In genomic region chr13:65175734-65176471, GRCm38 (mm10) we compare ENCODE assay signal across 8 mouse cellular contexts. TPM values are rescaled to one million over a fixed set of nuclear protein-coding genes. Genes with fewer than 3 reads are reported as not detected.
DNase-seq lines count a peak whose midpoint lies in the region; ATAC-seq and TF ChIP-seq lines count a peak whose summit lies in the region.

No protein-coding gene starts in this region.

- H3K9me3 ChIP-seq in hindbrain, embryonic 14.5 days (ENCODE audit: control insufficient read depth, low read length) = no peaks in the 10 kb centered on the region
- H3K9me3 ChIP-seq in megakaryocyte, embryonic 14.5 days = no peaks in the 10 kb centered on the region

- H3K4me3 ChIP-seq in gastrocnemius, adult 2 months = peak overlapping the region; percentile 39; the same call in 1 of the 2 replicates
- peak overlapping the region; percentile 41 for H3K4me3 ChIP-seq in hindbrain, embryonic 14.5 days (replicated peaks; ENCODE audit: low read length)
- H3K4me3 ChIP-seq in megakaryocyte, embryonic 14.5 days (replicated peaks) = peak overlapping the region; percentile 91

- ATAC-seq in erythroblast, adult 5-6 weeks (replicated peaks; ENCODE audit: low FRiP score, poor library complexity, severe bottlenecking) = 0 out of 2 replicates have a peak, but pooled peaks have one; percentile 39
- peak; percentile 79 for ATAC-seq in hindbrain, embryonic 14.5 days (ENCODE audit: low FRiP score)

- WGBS in hindbrain, embryonic 14.5 days = 21% methylated on average over 46 of the region's 46 CpGs

- H3K4me2 ChIP-seq in hindbrain, embryonic 14.5 days (replicated peaks) = peak overlapping the region; percentile 65

- no peaks in the 10 kb centered on the region for H3K4me1 ChIP-seq in hindbrain, embryonic 14.5 days (replicated peaks; ENCODE audit: control insufficient read depth, insufficient read depth, low read length)
- H3K4me1 ChIP-seq in megakaryocyte, embryonic 14.5 days = peaks cover 12% of the 10 kb centered on the region

- H3K36me3 ChIP-seq in hindbrain, embryonic 14.5 days (replicated peaks; ENCODE audit: control insufficient read depth, insufficient read depth) = no peaks in the 10 kb centered on the region
- no peaks in the 10 kb centered on the region for H3K36me3 ChIP-seq in megakaryocyte, embryonic 14.5 days (replicated peaks; ENCODE audit: low read length)

- peak; percentile 18 for DNase-seq in gastrocnemius, adult 2 months
- DNase-seq in gastrocnemius, postnatal 25 days = no peak
- DNase-seq in adrenal gland, postnatal 25 days = peak; percentile 45
- peak; percentile 75 for DNase-seq in hindbrain, embryonic 14.5 days (ENCODE audit: low spot score)
- DNase-seq in layer of hippocampus, postnatal 36 days = peak; percentile 2 to 3
- DNase-seq in skeletal muscle tissue, adult 2 months (ENCODE audit: low read depth, low spot score) = peak; percentile 3

- TF ChIP-seq CTCF in gastrocnemius, adult 2 months (IDR thresholded peaks at IDR 0.05) = peak; percentile 67

- intact Hi-C loops in gastrocnemius, adult 2 months (cut with DNase I) = no loop called here

- no peak overlapping the region for H3K27ac ChIP-seq in gastrocnemius, adult 2 months
- no peak overlapping the region for H3K27ac ChIP-seq in hindbrain, embryonic 14.5 days

- no peaks in the 10 kb centered on the region for H3K27me3 ChIP-seq in hindbrain, embryonic 14.5 days (ENCODE audit: control insufficient read depth, insufficient read depth, low read length)
- H3K27me3 ChIP-seq in megakaryocyte, embryonic 14.5 days (replicated peaks) = peaks cover 6% of the 10 kb centered on the region

- H3K9ac ChIP-seq in hindbrain, embryonic 14.5 days = peak overlapping the region; percentile 67

RNA-seq across cellular contexts. Expression of gene Olfr466, which starts 25.9 kb away (rescaled TPM):
- not detected for total RNA-seq in gastrocnemius, adult 2 months (2021)
- total RNA-seq in gastrocnemius, postnatal 25 days (2021) = not detected
- total RNA-seq in adrenal gland, postnatal 25 days (2021) = not detected in 2 replicates
- not detected in 2 replicates for total RNA-seq in erythroblast, adult 5-6 weeks (2015; ENCODE audit: low replicate concordance)
- total RNA-seq in erythroblast, adult 5-6 weeks (2017; ENCODE audit: low replicate concordance) = 0.28 TPM in 1 of 2 replicates, not detected in the other
- polyA plus RNA-seq in hindbrain, embryonic 14.5 days (2014; fragmentation: Nextera tagmentation; extraction: Ambion mirVana) = not detected in 2 replicates
- total RNA-seq in layer of hippocampus, postnatal 36 days (2021) = not detected
- not detected in 2 replicates for polyA plus RNA-seq in megakaryocyte, embryonic 14.5 days (2012; ENCODE audit: insufficient read depth, low replicate concordance)

RNA-seq across cellular contexts. Expression of gene Nlrp4f, which starts 29.9 kb away (rescaled TPM):
- not detected for total RNA-seq in gastrocnemius, adult 2 months (2021)
- total RNA-seq in gastrocnemius, postnatal 25 days (2021) = not detected
- total RNA-seq in adrenal gland, postnatal 25 days (2021) = 0.55 TPM in 1 of 2 replicates, not detected in the other
- not detected in 2 replicates for total RNA-seq in erythroblast, adult 5-6 weeks (2015; ENCODE audit: low replicate concordance)
- not detected in 2 replicates for total RNA-seq in erythroblast, adult 5-6 weeks (2017; ENCODE audit: low replicate concordance)
- polyA plus RNA-seq in hindbrain, embryonic 14.5 days (2014; fragmentation: Nextera tagmentation; extraction: Ambion mirVana) = 0.13 TPM in 1 of 2 replicates, not detected in the other
- total RNA-seq in layer of hippocampus, postnatal 36 days (2021) = not detected
- polyA plus RNA-seq in megakaryocyte, embryonic 14.5 days (2012; ENCODE audit: insufficient read depth, low replicate concordance) = not detected in 2 replicates

RNA-seq across cellular contexts. Expression of gene Olfr465-ps1, which starts 38.0 kb away (rescaled TPM):
- not detected for total RNA-seq in gastrocnemius, adult 2 months (2021)
- not detected for total RNA-seq in gastrocnemius, postnatal 25 days (2021)
- not detected in 2 replicates for total RNA-seq in adrenal gland, postnatal 25 days (2021)
- total RNA-seq in erythroblast, adult 5-6 weeks (2015; ENCODE audit: low replicate concordance) = not detected in 2 replicates
- total RNA-seq in erythroblast, adult 5-6 weeks (2017; ENCODE audit: low replicate concordance) = not detected in 2 replicates
- not detected in 2 replicates for polyA plus RNA-seq in hindbrain, embryonic 14.5 days (2014; fragmentation: Nextera tagmentation; extraction: Ambion mirVana)
- not detected for total RNA-seq in layer of hippocampus, postnatal 36 days (2021)
- 0.03 TPM in 1 of 2 replicates, not detected in the other for polyA plus RNA-seq in megakaryocyte, embryonic 14.5 days (2012; ENCODE audit: insufficient read depth, low replicate concordance)

Comparison
In these comparisons a context has a peak if more than half of its experiments do, and no peak if none do; other contexts are left out.
1. H3K4me3 ChIP-seq: peak in every context shown above with its lines; median percentile 91 in megakaryocyte, embryonic 14.5 days; 41 in hindbrain, embryonic 14.5 days; 39 in gastrocnemius, adult 2 months.